Mouse (Mus musculus) embryonic facial prominence, embryonic 14.5 days (tissue): ENCODE measurements around the gene Tmem141. TPM values are rescaled to one million over a fixed set of nuclear protein-coding genes. Genes with fewer than 3 reads are reported as not detected.

Source experiments
- ATAC-seq: fragments of 200-750 bp; cut with Nextera tagmentation; 2 replicates; pipeline ENCODE4 v1.8.0; 2017; ENCODE audit warnings: low read depth, moderate number of reproducible peaks, moderate TSS enrichment
- DNase-seq: peaks from one replicate; pipeline ENCODE4 v3.0.0-alpha.2; 2015; ENCODE audit warnings: low spot score
- H3K27ac ChIP-seq: fragments of 300-500 bp; sonication (generic); replicated peaks from 2 replicates; pipeline ENCODE4 v1.5.1; 2014; ENCODE audit warnings: low read depth, mild to moderate bottlenecking, low read length, moderate library complexity
- H3K27me3 ChIP-seq: fragments of 300-500 bp; sonication (generic); replicated peaks from 2 replicates; pipeline ENCODE4 v1.6.1; 2014; ENCODE audit warnings: low read length; ENCODE audit not compliant: control insufficient read depth, insufficient read depth
- H3K36me3 ChIP-seq: fragments of 300-500 bp; sonication (generic); 2 replicates; pipeline ENCODE4 v1.6.1; 2014; ENCODE audit warnings: low read length, mixed read lengths; ENCODE audit not compliant: control insufficient read depth, insufficient read depth
- H3K4me1 ChIP-seq: fragments of 300-500 bp; sonication (generic); 2 replicates; pipeline ENCODE4 v1.6.1; 2014; ENCODE audit warnings: antibody characterized with exemption, low read length; ENCODE audit not compliant: control insufficient read depth, insufficient read depth
- H3K4me2 ChIP-seq: fragments of 300-500 bp; sonication (generic); 2 replicates; pipeline ENCODE4 v1.6.1; 2014; ENCODE audit warnings: low read depth, mild to moderate bottlenecking, low read length, moderate library complexity, mixed read lengths
- H3K4me3 ChIP-seq: fragments of 300-500 bp; sonication (generic); 2 replicates; pipeline ENCODE4 v1.5.1; 2014; ENCODE audit warnings: low read depth, mild to moderate bottlenecking, low read length
- H3K9ac ChIP-seq: fragments of 300-500 bp; sonication (generic); 2 replicates; pipeline ENCODE4 v1.6.1; 2014; ENCODE audit warnings: low read depth, mild to moderate bottlenecking, low read length, moderate library complexity, mixed read lengths
- H3K9me3 ChIP-seq: fragments of 300-500 bp; sonication (generic); 2 replicates; pipeline ENCODE4 v1.6.1; 2016; ENCODE audit warnings: low read length; ENCODE audit not compliant: control insufficient read depth
- WGBS: fragments of 180-500 bp; shearing (Covaris S2); extraction: QIAGEN DNeasy Blood & Tissue Kit; methylation state at CpG from one replicate; pipeline ENCODE4 v1.1.7; 2014; 5-methylcytosine and 5-hydroxymethylcytosine counted together
- polyA plus RNA-seq: library from polyadenylated mRNA; unstranded; fragments of >200 nt; fragmentation: Nextera tagmentation; extraction: Ambion mirVana; gene quantifications from 2 replicates; pipeline ENCODE4 v1.2.1, GENCODE M21; 2014

Tmem141 gene
- polyA plus RNA-seq, 1 experiment from 2014 or later: 22.9 TPM

DNA sequence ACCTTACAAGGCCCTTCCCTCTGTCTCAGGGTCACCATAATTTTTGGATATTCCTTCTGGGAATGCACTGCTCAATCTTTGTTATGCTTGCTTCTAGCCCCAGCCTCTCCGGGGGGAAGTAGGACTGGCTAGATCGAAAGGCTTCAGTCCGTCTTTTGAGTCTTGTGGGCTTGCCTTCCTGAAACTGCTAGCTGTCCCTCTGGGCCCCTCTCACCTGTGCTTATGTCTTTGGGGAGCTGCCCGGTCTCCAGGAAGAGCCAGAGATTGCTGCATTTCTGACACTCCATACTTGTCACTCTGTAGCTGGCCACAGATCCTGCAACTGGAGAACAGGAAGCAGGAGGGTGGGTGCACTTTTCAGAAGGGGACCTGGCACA lies 965 bp downstream of the Tmem141 start:
- no peaks in the 10 kb centered on the region for H3K9me3 ChIP-seq
- peaks cover 10% of the 10 kb centered on the region for H3K4me1 ChIP-seq
- ATAC-seq: no peak
- WGBS: 80% methylated on average over 4 of the region's 4 CpGs
- no peaks in the 10 kb centered on the region for H3K36me3 ChIP-seq
- 0 out of 2 replicates have a peak overlapping the region, but pooled peaks have one; percentile 51 for H3K4me3 ChIP-seq
- peak overlapping the region; percentile 88 for H3K4me2 ChIP-seq
- DNase-seq: no peak
- H3K27me3 ChIP-seq: peaks cover 20% of the 10 kb centered on the region
- no peak overlapping the region for H3K27ac ChIP-seq
- no peak overlapping the region for H3K9ac ChIP-seq

DNA sequence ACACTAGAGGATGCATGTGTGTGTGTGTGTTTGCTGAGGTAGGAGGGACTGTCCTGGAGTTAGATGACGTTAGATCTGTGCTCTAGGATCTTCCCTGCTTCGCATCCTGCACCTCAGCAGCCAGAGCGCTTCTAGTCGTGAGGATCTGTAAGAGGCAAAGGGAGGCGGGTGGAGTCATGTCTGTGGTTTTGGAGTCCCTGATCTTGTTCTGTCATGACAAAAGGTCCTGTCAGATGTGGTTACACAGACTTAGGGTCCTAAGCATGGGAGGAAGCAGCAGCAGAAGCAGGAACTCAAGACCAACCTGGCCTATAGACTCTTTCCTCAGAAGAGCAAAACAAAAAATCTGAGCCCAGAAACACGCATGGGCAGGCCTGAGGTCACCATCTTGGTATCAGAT lies 1.4 kb downstream of the Tmem141 start:
- DNase-seq (no peak), ATAC-seq (no peak)
- no peak overlapping the region for H3K27ac ChIP-seq
- peaks cover 25% of the 10 kb centered on the region for H3K27me3 ChIP-seq
- H3K4me1 ChIP-seq: peaks cover 10% of the 10 kb centered on the region
- H3K9me3 ChIP-seq: no peaks in the 10 kb centered on the region
- H3K4me2 ChIP-seq: no peak overlapping the region
- no peak overlapping the region for H3K4me3 ChIP-seq
- H3K9ac ChIP-seq: no peak overlapping the region
- WGBS: 62% methylated on average over 6 of the region's 6 CpGs
- no peaks in the 10 kb centered on the region for H3K36me3 ChIP-seq

DNA sequence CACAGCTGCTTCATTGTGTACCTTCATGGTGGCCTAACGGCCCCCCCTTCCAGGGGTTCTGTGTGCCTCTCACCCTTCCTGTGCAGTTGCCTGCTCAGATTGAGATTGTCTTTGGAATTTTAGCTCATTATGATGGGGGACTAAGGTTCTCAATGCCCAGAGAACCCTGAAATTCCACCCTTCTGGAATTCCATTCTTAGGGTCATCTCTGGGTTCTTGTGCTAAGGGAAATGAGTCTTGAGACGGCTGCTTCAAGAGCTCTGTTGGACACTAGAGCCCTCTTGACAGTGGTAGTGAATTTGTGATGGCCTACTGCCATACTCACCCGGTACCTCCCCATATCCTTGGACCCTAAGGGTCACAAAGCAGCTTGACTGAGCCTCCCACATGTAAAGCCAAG lies 4.2 kb downstream of the Tmem141 start, which contains the start of gene Ccdc183:
Gene Ccdc183 (minus strand): TSS at position 101 of the 400 bp plus-strand sequence.
- DNase-seq (no peak), ATAC-seq (no peak)
- H3K4me2 ChIP-seq: no peak within 1 kb of the TSS; the same call in 1 of the 2 replicates
- no peak within 1 kb of the TSS for H3K4me3 ChIP-seq
- H3K27ac ChIP-seq: no peak within 1 kb of the TSS
- H3K9ac ChIP-seq: no peak within 1 kb of the TSS
- no peaks in the 10 kb centered on the region for H3K9me3 ChIP-seq
- H3K27me3 ChIP-seq: peaks cover 32% of the 10 kb centered on the region
- peaks cover 10% of the 10 kb centered on the region for H3K4me1 ChIP-seq
- 82% methylated on average over 3 of the region's 3 CpGs for WGBS
- no peaks in the 10 kb centered on the region for H3K36me3 ChIP-seq

DNA sequence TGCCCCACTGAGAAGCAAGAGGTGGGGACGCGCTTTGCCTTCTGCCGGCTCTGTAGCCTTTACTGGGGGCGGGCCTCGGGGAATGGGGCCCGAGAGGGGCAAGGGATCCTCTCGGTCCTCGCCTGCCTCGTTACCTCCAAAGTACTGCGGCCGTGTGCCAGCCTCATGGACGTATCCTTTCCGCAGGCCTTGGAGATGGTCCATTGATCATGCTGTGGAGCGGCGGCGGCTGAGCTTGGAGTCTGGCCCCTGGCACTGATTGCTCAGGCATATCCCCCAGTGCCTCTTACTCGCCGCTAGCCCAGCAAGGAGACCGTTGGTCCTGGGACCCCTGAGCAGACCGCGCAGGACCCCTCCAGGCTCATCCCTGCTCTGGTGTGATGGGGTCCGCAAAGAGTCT lies 5.4 kb downstream of the Tmem141 start:
- Histone ChIP-seq H3K4me2 (peak overlapping the region; percentile 27), H3K27ac (no peak overlapping the region), H3K36me3 (no peaks in the 10 kb centered on the region), H3K27me3 (peaks cover 32% of the 10 kb centered on the region), H3K4me1 (peaks cover 9% of the 10 kb centered on the region), H3K4me3 (peak overlapping the region; percentile 17; the same call in 1 of the 2 replicates), H3K9ac (no peak overlapping the region), H3K9me3 (no peaks in the 10 kb centered on the region)
- ATAC-seq (no peak), DNase-seq (no peak)
- WGBS: 23% methylated on average over 13 of the region's 22 CpGs

DNA sequence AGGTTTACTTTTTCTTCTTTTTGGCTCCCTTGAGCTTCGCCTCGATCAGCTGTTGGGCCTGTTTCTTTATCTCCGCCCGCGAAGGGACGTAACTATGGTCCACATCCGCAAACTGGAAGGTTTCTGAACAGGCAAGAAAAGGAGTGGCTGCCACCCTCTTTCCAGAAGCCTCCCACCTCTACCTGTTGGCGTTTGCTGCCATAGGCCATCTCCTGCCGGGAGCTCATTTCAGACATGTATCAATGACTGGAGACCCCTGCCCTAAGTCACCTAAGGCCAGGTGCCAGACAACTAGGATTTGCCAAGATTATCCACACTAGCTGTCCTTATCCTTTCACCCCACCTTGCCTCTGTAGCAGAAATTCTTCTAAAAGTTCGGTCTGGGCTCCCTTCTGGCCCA lies 13.1 kb downstream of the Tmem141 start:
- WGBS: 63% methylated on average over 10 of the region's 10 CpGs
- DNase-seq (no peak), ATAC-seq (0 out of 2 replicates have a peak, but pooled peaks have one; percentile 1)
- H3K9me3 ChIP-seq: no peaks in the 10 kb centered on the region
- peak overlapping the region; percentile 99 for H3K4me3 ChIP-seq
- no peaks in the 10 kb centered on the region for H3K27me3 ChIP-seq
- peaks cover 17% of the 10 kb centered on the region for H3K4me1 ChIP-seq
- 0 out of 2 replicates have a peak, but pooled peaks cover 3% of the 10 kb centered on the region for H3K36me3 ChIP-seq
- H3K9ac ChIP-seq: peak overlapping the region; percentile 99
- peak overlapping the region; percentile 96 for H3K27ac ChIP-seq
- H3K4me2 ChIP-seq: peak overlapping the region; percentile 69

DNA sequence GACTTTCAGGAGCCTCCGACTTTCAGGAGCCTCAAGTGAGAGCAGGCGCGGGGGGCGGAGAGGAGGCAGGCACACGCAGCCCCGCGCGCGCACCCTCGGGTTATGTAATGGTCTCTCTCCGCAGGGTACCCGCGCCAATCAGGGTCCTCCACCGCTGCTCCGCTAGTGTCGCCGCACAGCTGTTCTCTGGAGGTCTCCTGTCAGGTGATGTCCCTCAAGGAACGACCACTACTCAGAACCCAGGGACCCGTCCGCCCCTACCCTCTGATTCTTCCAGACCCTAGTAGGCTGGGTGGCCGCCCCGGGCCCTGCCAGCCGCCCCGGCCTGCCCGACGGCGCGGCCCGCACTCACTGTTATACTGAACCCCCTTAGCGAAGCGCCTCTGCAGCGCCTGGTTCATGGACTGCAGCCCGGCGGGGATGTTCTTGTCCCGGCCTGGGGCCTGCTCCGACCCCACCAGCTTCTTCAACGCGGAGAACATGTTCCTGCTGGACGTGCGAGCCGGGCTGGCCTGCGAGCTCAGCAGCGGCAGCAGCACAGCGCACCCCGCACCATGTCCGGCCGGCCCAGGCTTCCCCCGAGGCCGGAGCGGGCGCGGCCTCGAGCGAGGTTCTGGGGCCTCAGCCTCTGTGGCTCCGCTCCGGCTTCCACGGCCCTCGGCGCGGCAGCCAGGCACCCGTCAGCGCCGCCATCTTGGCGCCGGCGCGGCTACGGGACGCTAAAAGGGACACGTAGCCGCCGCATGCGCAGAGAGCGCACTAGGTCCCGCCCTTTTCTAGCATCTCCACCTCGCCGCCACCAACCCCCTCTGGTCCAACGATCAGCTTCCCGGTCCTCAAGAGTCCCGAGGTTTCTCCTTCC lies 13.8 kb downstream of the Tmem141 start, which contains the start of gene Rabl6:
Gene Rabl6 (minus strand): TSS at position 761 of the 862 bp plus-strand sequence.
- peak; percentile 95 for DNase-seq
- Histone ChIP-seq H3K9me3 (no peaks in the 10 kb centered on the region), H3K36me3 (0 out of 2 replicates have a peak, but pooled peaks cover 9% of the 10 kb centered on the region), H3K9ac (peak within 1 kb of the TSS; percentile 99), H3K27me3 (no peaks in the 10 kb centered on the region), H3K4me1 (peaks cover 17% of the 10 kb centered on the region), H3K4me2 (peak within 1 kb of the TSS; percentile 69), H3K27ac (peak within 1 kb of the TSS; percentile 96), H3K4me3 (peak within 1 kb of the TSS; percentile 99)
- WGBS: 0% methylated on average over 50 of the region's 80 CpGs
- ATAC-seq: peak; percentile 93

DNA sequence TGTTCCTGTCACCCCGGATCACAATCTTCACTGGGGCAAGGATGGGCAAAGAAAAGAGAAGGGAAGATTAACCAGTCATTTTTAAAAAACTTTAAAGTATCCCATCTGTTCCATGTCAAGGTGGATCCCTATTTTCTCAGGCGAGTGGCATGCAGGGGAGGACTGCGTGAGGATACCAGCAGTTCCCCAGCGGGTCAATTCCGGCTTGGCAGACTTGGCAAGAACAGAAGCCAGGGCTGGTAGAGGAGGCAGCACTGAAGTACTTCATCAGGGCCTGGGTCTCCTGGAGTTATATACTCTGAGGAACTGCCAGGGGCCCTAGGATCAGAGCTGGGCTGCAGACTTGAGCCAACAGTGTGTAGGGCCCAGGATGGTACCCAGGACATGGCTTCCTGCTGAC lies 19.3 kb downstream of the Tmem141 start:
- ATAC-seq (no peak), DNase-seq (no peak)
- Histone ChIP-seq H3K36me3 (peaks cover 63% of the 10 kb centered on the region), H3K27ac (no peak overlapping the region), H3K4me3 (no peak overlapping the region), H3K4me2 (no peak overlapping the region), H3K4me1 (peaks cover 11% of the 10 kb centered on the region), H3K9me3 (no peaks in the 10 kb centered on the region), H3K27me3 (no peaks in the 10 kb centered on the region), H3K9ac (no peak overlapping the region)
- whole genome bisulfite sequencing: 96% methylated on average over 5 of the region's 5 CpGs

DNA sequence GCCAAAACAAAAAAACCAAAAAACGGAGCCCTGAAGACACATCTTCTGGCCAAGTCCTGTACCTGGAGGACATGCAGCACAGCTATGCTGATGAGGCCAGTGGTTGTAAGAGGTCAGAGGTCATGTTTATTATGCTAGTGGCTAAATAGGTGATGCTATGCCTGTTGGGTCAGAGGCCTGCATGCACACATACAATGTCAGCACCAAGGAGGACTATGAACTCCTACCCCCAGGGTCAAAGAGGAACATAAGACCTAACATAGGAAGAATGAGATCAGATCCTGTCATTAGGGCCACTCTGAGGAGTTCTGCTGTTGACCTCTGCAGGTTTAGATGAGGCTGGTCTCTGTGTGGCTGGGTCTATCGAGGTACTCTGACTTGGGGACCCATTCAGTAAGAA lies 21.8 kb downstream of the Tmem141 start:
- Histone ChIP-seq H3K9me3 (no peaks in the 10 kb centered on the region), H3K36me3 (peaks cover 88% of the 10 kb centered on the region), H3K27ac (no peak overlapping the region), H3K4me3 (no peak overlapping the region), H3K9ac (no peak overlapping the region), H3K4me2 (no peak overlapping the region), H3K4me1 (no peaks in the 10 kb centered on the region), H3K27me3 (no peaks in the 10 kb centered on the region)
- ATAC-seq: no peak
- no peak for DNase-seq
- 90% methylated on average over 2 of the region's 2 CpGs for WGBS
